Mouse (Mus musculus) small intestine, adult 2 months (tissue): ENCODE results near the gene Gpr146. TPM values are rescaled to one million over a fixed set of nuclear protein-coding genes. Genes with fewer than 3 reads are reported as not detected.

ENCODE experiments used
- H3K27ac ChIP-seq: fragments of 200-500 bp; 2 replicates; pipeline ENCODE4 v1.5.1; 2012; ENCODE audit warnings: low read depth, low read length, control low read depth, inconsistent platforms; ENCODE audit not compliant: insufficient read depth
- H3K27me3 ChIP-seq: fragments of 200-500 bp; 2 replicates; pipeline ENCODE4 v1.6.1; 2012; ENCODE audit warnings: mild to moderate bottlenecking, moderate library complexity, low read length, inconsistent platforms; ENCODE audit not compliant: control insufficient read depth, insufficient read depth
- H3K36me3 ChIP-seq: fragments of 200-500 bp; 2 replicates; pipeline ENCODE4 v1.6.1; 2012; ENCODE audit warnings: mild to moderate bottlenecking, low read length, control low read depth, inconsistent platforms; ENCODE audit not compliant: control insufficient read depth, insufficient read depth
- H3K4me1 ChIP-seq: fragments of 200-500 bp; 2 replicates; pipeline ENCODE4 v1.6.1; 2012; ENCODE audit warnings: low read length, inconsistent platforms, mixed read lengths; ENCODE audit not compliant: control insufficient read depth, insufficient read depth, insufficient read length
- H3K4me3 ChIP-seq: fragments of 200-500 bp; 2 replicates; pipeline ENCODE4 v1.5.1; 2012; ENCODE audit warnings: low read depth, mild to moderate bottlenecking, control low read depth, inconsistent platforms, low read length, moderate library complexity
- CTCF ChIP-seq: fragments of 200-500 bp; IDR thresholded peaks from 2 replicates; pipeline ENCODE4 v1.5.1; 2012; ENCODE audit warnings: low read depth, mild to moderate bottlenecking, control low read depth, inconsistent platforms, low read length, moderate library complexity, mixed read lengths; ENCODE audit not compliant: insufficient replicate concordance, insufficient read length; ENCODE audit errors: extremely low read depth
- POLR2A ChIP-seq: fragments of 200-500 bp; IDR thresholded peaks from 2 replicates; pipeline ENCODE4 v1.6.1; 2012; ENCODE audit warnings: low read depth, mild to moderate bottlenecking, control low read depth, inconsistent platforms, low read length, moderate library complexity
- WGBS: fragments of 180-500 bp; shearing (Covaris S2); methylation state at CpG from one replicate; pipeline ENCODE4 v1.1.7; 2018; 5-methylcytosine and 5-hydroxymethylcytosine counted together
- polyA plus RNA-seq: library from polyadenylated mRNA; depleted of rRNA; stranded (reverse); fragments of >200 nt; gene quantifications from 2 replicates; pipeline ENCODE4 v1.2.3, GENCODE M21; 2012

Gene Gpr146
- polyA plus RNA-seq, 1 experiment = 6.8 TPM

- TF ChIP-seq POLR2A = no peak; the same call in 1 of the 2 replicates
- no peak for TF ChIP-seq CTCF
- Histone ChIP-seq H3K27ac (0 out of 2 replicates have a peak overlapping the region, but pooled peaks have one; percentile 30), H3K36me3 (no peaks in the 10 kb centered on the region), H3K4me1 (peaks cover 37% of the 10 kb centered on the region), H3K27me3 (no peaks in the 10 kb centered on the region), H3K4me3 (no peak overlapping the region)
- 83% methylated on average over 7 of the region's 7 CpGs for WGBS
Observed at GRCm38 (mm10) chr5:139378271-139378556, 717 bp downstream of the Gpr146 start.

GRCm38 (mm10) chr5:139378986-139379629, 1.6 kb downstream of the Gpr146 start:
- H3K27ac ChIP-seq = peak overlapping the region; percentile 77
- peak overlapping the region; percentile 8; the same call in 1 of the 2 replicates for H3K4me3 ChIP-seq
- H3K4me1 ChIP-seq = peaks cover 34% of the 10 kb centered on the region
- WGBS = 12% methylated on average over 21 of the region's 21 CpGs
- TF ChIP-seq CTCF (no peak), POLR2A (no peak)
- no peaks in the 10 kb centered on the region for H3K36me3 ChIP-seq
- H3K27me3 ChIP-seq = no peaks in the 10 kb centered on the region

- peaks cover 37% of the 10 kb centered on the region for H3K4me1 ChIP-seq
- H3K4me3 ChIP-seq = peak overlapping the region; percentile 76
- WGBS = 11% methylated on average over 8 of the region's 8 CpGs
- H3K27me3 ChIP-seq = no peaks in the 10 kb centered on the region
- peak overlapping the region; percentile 32 for H3K27ac ChIP-seq
- H3K36me3 ChIP-seq = no peaks in the 10 kb centered on the region
- TF ChIP-seq POLR2A (no peak), CTCF (no peak)
Observed at GRCm38 (mm10) chr5:139379771-139380384, 2.4 kb downstream of the Gpr146 start.

- H3K4me3 ChIP-seq = peak overlapping the region; percentile 76
- no peak for TF ChIP-seq CTCF
- TF ChIP-seq POLR2A = 0 out of 2 replicates have a peak, but pooled peaks have one; percentile 29
- peaks cover 37% of the 10 kb centered on the region for H3K4me1 ChIP-seq
- 1% methylated on average over 72 of the region's 73 CpGs for WGBS
- H3K27ac ChIP-seq = peak overlapping the region; percentile 71
- no peaks in the 10 kb centered on the region for H3K36me3 ChIP-seq
- H3K27me3 ChIP-seq = no peaks in the 10 kb centered on the region
Observed at GRCm38 (mm10) chr5:139380385-139381248, 3.1 kb downstream of the Gpr146 start.

- no peaks in the 10 kb centered on the region for H3K27me3 ChIP-seq
- no peak for TF ChIP-seq POLR2A
- no peak for TF ChIP-seq CTCF
- peak overlapping the region; percentile 79 for H3K27ac ChIP-seq
- H3K4me3 ChIP-seq = peak overlapping the region; percentile 15
- 53% methylated on average over 18 of the region's 18 CpGs for WGBS
- H3K4me1 ChIP-seq = peaks cover 37% of the 10 kb centered on the region
- H3K36me3 ChIP-seq = no peaks in the 10 kb centered on the region; the same call in 1 of the 2 replicates
Observed at GRCm38 (mm10) chr5:139381586-139382513, 4.4 kb downstream of the Gpr146 start.

GRCm38 (mm10) chr5:139382760-139383159, 5.3 kb downstream of the Gpr146 start:
- Histone ChIP-seq H3K27me3 (no peaks in the 10 kb centered on the region), H3K27ac (peak overlapping the region; percentile 79), H3K4me1 (peaks cover 34% of the 10 kb centered on the region), H3K36me3 (no peaks in the 10 kb centered on the region; the same call in 1 of the 2 replicates), H3K4me3 (peak overlapping the region; percentile 21)
- TF ChIP-seq POLR2A (no peak), CTCF (no peak)
- WGBS = 36% methylated on average over 8 of the region's 8 CpGs
